18 mouse cellular contexts compared by ENCODE assay signal in genomic region chr16:83271869-83272268, GRCm38 (mm10).
"Had no signal": no experiment of that assay in that cellular context is flagged by ENCODE, and none has a peak within 500 bp of the region (broad histone marks: within the 10 kb centered on the region; RNA-seq: fewer than 3 reads in every experiment).

No protein-coding gene starts in this region.

- DNase-seq: liver, embryonic 13.5 days; liver, postnatal 0 days; lung, adult 2 months; lung, postnatal 14 days; lung, postnatal 36 days; right cerebral cortex, postnatal 14 days; thymus, adult 2 months; thymus, postnatal 25 days; thymus, postnatal 4 days had no signal

- ATAC-seq: liver, postnatal 0 days; lung, postnatal 0 days had no signal

- H3K36me3 ChIP-seq: liver, embryonic 13.5 days; liver, embryonic 15.5 days; lung, embryonic 15.5 days; neural tube, embryonic 12.5 days; stomach, embryonic 15.5 days had no signal

- H3K27ac ChIP-seq: liver, embryonic 13.5 days; liver, embryonic 15.5 days; lung, embryonic 15.5 days; macrophage; neural tube, embryonic 12.5 days; stomach, embryonic 15.5 days; stomach, postnatal 0 days had no signal

- H3K4me1 ChIP-seq: liver, embryonic 13.5 days; liver, embryonic 15.5 days; lung, embryonic 15.5 days; megakaryocyte, embryonic 14.5 days; neural tube, embryonic 12.5 days; stomach, embryonic 15.5 days had no signal

- H3K9me3 ChIP-seq: liver, embryonic 13.5 days; liver, embryonic 15.5 days; lung, embryonic 15.5 days; megakaryocyte, embryonic 14.5 days; neural tube, embryonic 12.5 days; stomach, embryonic 15.5 days had no signal

- H3K4me3 ChIP-seq: liver, embryonic 13.5 days; liver, embryonic 15.5 days; lung, embryonic 15.5 days; megakaryocyte, embryonic 14.5 days; neural tube, embryonic 12.5 days; stomach, embryonic 15.5 days had no signal

- H3K9ac ChIP-seq: liver, embryonic 13.5 days; liver, embryonic 15.5 days; liver, postnatal 0 days; lung, embryonic 15.5 days; neural tube, embryonic 12.5 days; stomach, embryonic 15.5 days had no signal

- H3K27me3 ChIP-seq: liver, embryonic 13.5 days; liver, embryonic 15.5 days; lung, embryonic 15.5 days; megakaryocyte, embryonic 14.5 days; neural tube, embryonic 12.5 days; stomach, embryonic 15.5 days had no signal

- H3K4me2 ChIP-seq: liver, embryonic 11.5 days; liver, embryonic 13.5 days; liver, embryonic 15.5 days; lung, embryonic 15.5 days; neural tube, embryonic 12.5 days; stomach, embryonic 15.5 days had no signal
